Mouse (Mus musculus) liver, postnatal 0 days (tissue): ENCODE measurements at regions not wholly inside any gene's neighbourhood (a gene's known extent, or its start where the extent isn't known, plus 50 kb on each side); places are given as distances from the start of the nearest gene placed in this dataset.

Experiments
- CTCF ChIP-seq: sonication (generic); IDR thresholded peaks from 2 replicates; pipeline ENCODE4 v1.5.1; 2016; ENCODE audit warnings: antibody characterized with exemption, low read depth
- EP300 ChIP-seq: IDR thresholded peaks from 2 replicates; pipeline ENCODE4 v1.6.1; 2016; ENCODE audit warnings: antibody characterized with exemption, low read depth, mild to moderate bottlenecking

- peak; percentile 28; the same call in 1 of the 2 replicates for TF ChIP-seq CTCF
- TF ChIP-seq EP300 = no peak
Observed at GRCm38 (mm10) chr5:126910084-126910483, 331.5 kb upstream of the Tmem132c start.
